Mouse (Mus musculus) hindbrain, embryonic 10.5 days (tissue): Measurements from ENCODE around the gene Rbfox2. TPM values are rescaled to one million over a fixed set of nuclear protein-coding genes. Genes with fewer than 3 reads are reported as not detected.

Experiments
- DNase-seq: peaks from one replicate; pipeline ENCODE4 v3.0.0-alpha.2; 2017; ENCODE audit warnings: low spot score
- H3K27ac ChIP-seq: fragments of 300-500 bp; sonication (generic); 2 replicates; pipeline ENCODE4 v1.5.1; 2016; ENCODE audit warnings: mild to moderate bottlenecking, moderate library complexity
- H3K27me3 ChIP-seq: fragments of 300-500 bp; sonication (generic); 2 replicates; pipeline ENCODE4 v1.6.1; 2016; ENCODE audit warnings: mild to moderate bottlenecking; ENCODE audit not compliant: poor library complexity, insufficient read depth, severe bottlenecking
- H3K36me3 ChIP-seq: fragments of 300-500 bp; sonication (generic); 2 replicates; pipeline ENCODE4 v1.6.1; 2016; ENCODE audit warnings: mild to moderate bottlenecking, moderate library complexity
- H3K4me1 ChIP-seq: fragments of 300-500 bp; sonication (generic); replicated peaks from 2 replicates; pipeline ENCODE4 v1.6.1; 2016; ENCODE audit warnings: mild to moderate bottlenecking
- H3K4me3 ChIP-seq: fragments of 300-500 bp; sonication (generic); 2 replicates; pipeline ENCODE4 v1.5.1; 2016; ENCODE audit warnings: mild to moderate bottlenecking, moderate library complexity
- H3K9me3 ChIP-seq: fragments of 300-500 bp; sonication (generic); 2 replicates; pipeline ENCODE4 v1.6.1; 2016; ENCODE audit warnings: mild to moderate bottlenecking, moderate library complexity
- WGBS: fragments of 180-500 bp; shearing (Covaris S2); methylation state at CpG from one replicate; pipeline ENCODE4 v1.1.7; 2016; 5-methylcytosine and 5-hydroxymethylcytosine counted together
- polyA plus RNA-seq: library from polyadenylated mRNA; unstranded; fragments of >200 nt; fragmentation: Nextera tagmentation; extraction: Ambion mirVana; gene quantifications from 2 replicates; pipeline ENCODE4 v1.2.1, GENCODE M21; 2016

Gene Rbfox2
- polyA plus RNA-seq, 1 experiment from 2014 or later = 77.8 TPM

DNA sequence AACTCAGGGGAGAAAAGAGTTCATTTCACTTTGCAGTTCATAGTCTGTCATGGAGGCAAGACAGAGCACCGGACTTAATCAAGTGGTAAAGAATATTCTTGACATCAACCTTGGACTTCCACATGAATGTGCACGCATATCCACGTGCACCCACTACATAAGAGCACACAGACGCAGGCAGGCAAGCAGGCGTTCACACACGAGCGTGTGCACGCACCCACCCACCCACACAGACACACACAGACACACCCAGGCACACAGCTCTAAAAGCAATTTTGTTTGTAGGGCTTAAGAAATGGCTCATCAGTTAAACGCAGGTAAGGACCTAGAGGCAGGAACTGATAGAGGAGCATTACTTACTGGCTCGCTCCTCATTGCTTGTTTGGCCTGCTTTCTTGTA, 172.3 kb downstream of the Rbfox2 start:
- no peak for DNase-seq
- H3K9me3 ChIP-seq = peaks cover 7% of the 10 kb centered on the region
- no peak overlapping the region for H3K4me3 ChIP-seq
- 97% methylated on average over 10 of the region's 10 CpGs for WGBS
- peaks cover 63% of the 10 kb centered on the region for H3K36me3 ChIP-seq
- H3K27me3 ChIP-seq = no peaks in the 10 kb centered on the region
- H3K4me1 ChIP-seq = peaks cover 6% of the 10 kb centered on the region
- no peak overlapping the region for H3K27ac ChIP-seq

DNA sequence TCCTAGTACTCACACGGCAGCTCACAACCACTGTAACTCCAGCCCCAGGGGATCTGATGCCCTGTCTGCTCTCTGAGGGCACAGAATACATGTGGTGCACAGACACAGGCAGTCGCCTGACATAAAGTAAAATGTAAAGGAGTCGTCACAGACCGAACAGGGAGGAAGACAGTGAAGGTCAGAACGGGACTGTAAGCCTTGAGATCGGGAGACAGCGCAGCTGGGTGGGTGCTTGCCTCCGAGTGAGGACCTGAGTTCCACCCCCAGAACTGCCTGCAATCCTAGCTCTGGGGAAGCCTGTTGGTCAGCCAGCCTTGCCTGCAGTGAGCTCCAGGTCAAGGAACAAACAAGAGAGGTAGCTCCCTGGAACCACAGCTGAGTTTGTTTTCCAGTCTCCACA, 177.7 kb downstream of the Rbfox2 start:
- 85% methylated on average over 8 of the region's 8 CpGs for WGBS
- no peak overlapping the region for H3K4me3 ChIP-seq
- DNase-seq = no peak
- no peaks in the 10 kb centered on the region for H3K4me1 ChIP-seq
- H3K36me3 ChIP-seq = peaks cover 68% of the 10 kb centered on the region
- H3K27ac ChIP-seq = no peak overlapping the region
- no peaks in the 10 kb centered on the region for H3K27me3 ChIP-seq
- H3K9me3 ChIP-seq = no peaks in the 10 kb centered on the region

DNA sequence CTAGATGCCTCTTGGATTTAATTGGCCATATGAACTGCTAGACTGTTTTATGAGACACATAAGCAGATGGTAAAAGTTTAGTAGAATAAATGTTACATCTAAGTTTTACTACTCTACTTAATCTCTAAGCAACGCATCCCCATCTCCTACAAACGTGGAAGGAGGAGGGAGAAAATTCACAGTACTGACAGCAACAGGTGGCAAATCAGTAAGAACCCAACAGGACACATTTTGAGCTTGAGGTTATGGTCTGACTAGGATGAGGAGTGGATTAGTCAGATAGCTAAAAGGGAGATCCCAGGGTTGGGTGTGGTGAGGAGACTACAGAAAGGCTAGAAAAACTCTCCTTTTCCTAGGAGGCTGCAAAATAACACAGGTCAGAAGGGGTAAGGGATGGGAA, 179.1 kb downstream of the Rbfox2 start:
- Histone ChIP-seq H3K9me3 (no peaks in the 10 kb centered on the region), H3K4me1 (no peaks in the 10 kb centered on the region), H3K27me3 (no peaks in the 10 kb centered on the region), H3K4me3 (no peak overlapping the region), H3K27ac (no peak overlapping the region), H3K36me3 (peaks cover 57% of the 10 kb centered on the region)
- WGBS = 94% methylated on average over 2 of the region's 2 CpGs
- no peak for DNase-seq

DNA sequence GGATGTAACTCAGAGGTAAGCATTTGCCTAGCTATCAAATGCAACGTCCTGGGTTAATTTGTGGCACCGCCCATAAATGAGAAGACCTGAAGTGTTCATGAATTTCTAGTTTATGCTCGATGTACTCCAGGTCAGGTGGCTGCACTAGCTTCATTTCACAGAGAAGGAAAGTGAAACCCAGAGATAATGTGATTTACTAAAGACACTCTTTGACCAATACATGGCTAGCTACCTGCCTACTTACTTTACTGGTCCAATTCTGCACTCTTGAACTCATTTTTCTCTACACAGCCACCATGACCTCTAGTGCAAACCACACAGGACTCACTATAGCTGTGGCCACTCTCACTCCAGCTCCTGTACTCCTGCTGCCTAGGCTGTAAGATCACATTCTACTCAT, 180.1 kb downstream of the Rbfox2 start:
- no peaks in the 10 kb centered on the region for H3K27me3 ChIP-seq
- 93% methylated on average over 3 of the region's 3 CpGs for WGBS

DNA sequence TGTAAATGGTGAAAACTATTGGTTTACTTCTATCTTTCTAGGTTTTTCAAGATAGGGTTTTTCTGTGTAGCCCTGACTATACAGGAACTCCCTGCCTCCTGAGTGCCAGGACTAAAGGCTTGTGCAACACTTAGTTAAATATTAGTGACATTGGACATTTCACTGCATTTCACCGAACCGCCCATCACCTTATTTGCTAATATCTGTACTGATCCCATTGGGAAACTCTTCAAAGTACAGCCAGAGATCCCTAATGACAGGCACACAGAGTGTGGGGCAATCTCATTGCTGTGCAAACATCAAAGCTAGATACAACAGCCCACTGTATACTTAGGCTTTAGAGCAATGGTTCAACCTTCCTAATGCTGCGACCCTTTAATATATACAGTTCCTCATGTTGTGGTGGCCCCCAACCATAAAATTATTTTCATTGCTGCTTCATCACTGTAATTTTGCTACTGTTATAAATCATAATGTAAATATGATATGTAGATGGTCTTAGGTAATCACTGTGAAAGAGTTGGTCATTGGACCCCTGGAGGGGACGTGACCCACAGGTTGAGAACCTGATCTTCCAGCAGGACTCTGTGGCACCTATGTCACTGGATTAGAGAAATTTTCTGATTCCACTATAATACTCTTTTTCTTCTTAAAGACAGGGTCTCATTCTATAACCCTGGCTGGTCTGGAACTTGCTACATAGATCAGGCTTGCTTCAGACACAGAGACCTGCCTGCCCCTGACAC, 182.3 kb downstream of the Rbfox2 start:
- no peak for DNase-seq
- H3K27ac ChIP-seq = no peak overlapping the region
- no peak overlapping the region for H3K4me3 ChIP-seq
- H3K36me3 ChIP-seq = peaks cover 33% of the 10 kb centered on the region
- H3K27me3 ChIP-seq = no peaks in the 10 kb centered on the region
- H3K4me1 ChIP-seq = peaks cover 4% of the 10 kb centered on the region; the same call in 1 of the 2 replicates
- WGBS = 96% methylated on average over 4 of the region's 4 CpGs
- no peaks in the 10 kb centered on the region for H3K9me3 ChIP-seq

More for the DNA sequence above, 180.1 kb downstream of the Rbfox2 start:
- Histone ChIP-seq H3K4me1 (no peaks in the 10 kb centered on the region), H3K36me3 (peaks cover 46% of the 10 kb centered on the region), H3K27ac (no peak overlapping the region), H3K4me3 (no peak overlapping the region), H3K9me3 (no peaks in the 10 kb centered on the region)
- DNase-seq = no peak

DNA sequence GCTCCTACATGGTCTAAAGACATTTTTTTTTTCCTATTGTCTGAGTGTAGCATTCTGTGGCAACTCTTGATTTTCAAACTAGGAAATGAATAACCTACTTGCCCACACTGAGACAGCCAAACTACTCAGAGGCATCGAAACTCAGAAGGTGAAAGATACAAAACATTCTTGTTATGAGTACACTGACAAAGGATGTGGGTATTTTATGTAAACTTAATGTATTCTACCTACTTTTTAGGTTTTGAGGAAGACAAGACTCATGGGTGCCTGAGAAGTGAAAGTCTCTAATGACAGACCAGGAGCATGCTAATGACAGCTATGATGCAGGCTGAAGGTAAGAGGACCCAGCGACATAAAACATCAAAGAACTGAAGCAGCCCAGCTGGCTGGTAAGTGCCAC, 184.0 kb downstream of the Rbfox2 start:
- H3K9me3 ChIP-seq = no peaks in the 10 kb centered on the region
- peaks cover 14% of the 10 kb centered on the region for H3K4me1 ChIP-seq
- no peak overlapping the region for H3K27ac ChIP-seq
- WGBS = 90% methylated on average over 2 of the region's 2 CpGs
- H3K4me3 ChIP-seq = no peak overlapping the region
- H3K36me3 ChIP-seq = peaks cover 17% of the 10 kb centered on the region
- DNase-seq = no peak
- H3K27me3 ChIP-seq = no peaks in the 10 kb centered on the region

DNA sequence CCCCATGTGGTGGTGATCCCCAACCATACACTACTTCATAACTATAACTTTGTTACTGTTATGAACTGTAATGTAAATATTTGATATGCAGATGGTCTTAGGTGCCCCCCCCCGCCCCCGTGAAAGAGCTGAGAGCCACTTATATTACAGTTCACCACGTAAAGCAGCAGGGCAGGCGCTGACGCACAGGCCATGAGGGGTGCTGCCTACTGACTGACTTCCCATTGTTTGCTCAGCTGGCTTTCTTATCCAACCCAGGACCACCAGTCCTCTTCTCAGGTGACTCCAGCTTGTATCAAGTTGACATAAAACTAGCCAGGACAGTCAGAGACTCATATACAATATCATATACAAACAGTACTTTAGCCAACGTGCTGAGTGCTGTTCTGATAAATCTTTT, 184.6 kb downstream of the Rbfox2 start:
- WGBS = 71% methylated on average over 6 of the region's 6 CpGs
- no peak for DNase-seq
- peaks cover 13% of the 10 kb centered on the region for H3K36me3 ChIP-seq

DNA sequence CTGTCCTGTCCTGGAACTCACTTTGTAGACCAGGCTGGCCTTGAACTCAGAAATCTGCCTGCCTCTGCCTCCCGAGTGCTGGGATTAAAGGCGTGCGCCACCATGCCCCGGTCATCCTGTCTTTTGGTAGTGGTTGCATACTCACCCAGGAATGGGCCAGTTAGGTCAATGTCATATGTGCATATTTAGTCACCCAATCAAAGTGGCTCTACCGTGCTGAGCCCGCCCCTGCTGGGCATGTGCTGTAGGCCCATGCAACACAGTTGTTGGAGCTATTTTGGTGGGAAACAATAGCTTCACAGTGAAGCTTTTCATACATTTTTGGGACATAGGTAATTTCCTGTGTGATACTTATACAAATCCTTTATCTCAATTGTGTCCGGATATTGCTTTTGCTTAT, 187.1 kb downstream of the Rbfox2 start:
- H3K36me3 ChIP-seq = peaks cover 26% of the 10 kb centered on the region
- no peak overlapping the region for H3K27ac ChIP-seq
- H3K4me1 ChIP-seq = peaks cover 34% of the 10 kb centered on the region
- no peaks in the 10 kb centered on the region for H3K27me3 ChIP-seq
- WGBS = 94% methylated on average over 7 of the region's 7 CpGs
- no peak for DNase-seq
- H3K9me3 ChIP-seq = no peaks in the 10 kb centered on the region
- H3K4me3 ChIP-seq = no peak overlapping the region

More for the DNA sequence above, 184.6 kb downstream of the Rbfox2 start:
- Histone ChIP-seq H3K9me3 (no peaks in the 10 kb centered on the region), H3K4me1 (peaks cover 20% of the 10 kb centered on the region), H3K27me3 (no peaks in the 10 kb centered on the region), H3K4me3 (no peak overlapping the region), H3K27ac (no peak overlapping the region)

DNA sequence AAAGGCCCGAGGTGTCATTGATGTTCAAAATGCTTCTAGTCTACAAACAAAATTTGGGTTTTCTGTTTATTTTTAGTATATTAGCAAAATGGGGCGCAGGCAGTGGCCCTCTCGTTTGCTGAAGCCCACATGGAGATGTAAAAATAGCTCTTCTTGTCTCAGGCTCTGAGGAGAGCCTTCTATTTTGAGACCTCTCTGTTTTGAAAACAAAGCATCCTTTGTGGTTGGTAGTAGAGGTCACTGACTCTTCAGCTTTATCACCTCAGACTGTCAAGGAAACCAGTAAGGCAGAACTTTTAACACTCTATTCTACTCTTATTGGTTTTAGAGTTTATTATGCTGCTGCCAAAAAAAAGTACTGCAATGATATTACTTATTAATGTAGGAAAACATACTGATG, 189.6 kb downstream of the Rbfox2 start:
- no peaks in the 10 kb centered on the region for H3K9me3 ChIP-seq
- H3K4me3 ChIP-seq = no peak overlapping the region
- H3K27me3 ChIP-seq = no peaks in the 10 kb centered on the region
- DNase-seq = no peak
- H3K4me1 ChIP-seq = peaks cover 39% of the 10 kb centered on the region
- H3K36me3 ChIP-seq = peaks cover 43% of the 10 kb centered on the region
- H3K27ac ChIP-seq = no peak overlapping the region
- 24% methylated on average over 3 of the region's 3 CpGs for WGBS

DNA sequence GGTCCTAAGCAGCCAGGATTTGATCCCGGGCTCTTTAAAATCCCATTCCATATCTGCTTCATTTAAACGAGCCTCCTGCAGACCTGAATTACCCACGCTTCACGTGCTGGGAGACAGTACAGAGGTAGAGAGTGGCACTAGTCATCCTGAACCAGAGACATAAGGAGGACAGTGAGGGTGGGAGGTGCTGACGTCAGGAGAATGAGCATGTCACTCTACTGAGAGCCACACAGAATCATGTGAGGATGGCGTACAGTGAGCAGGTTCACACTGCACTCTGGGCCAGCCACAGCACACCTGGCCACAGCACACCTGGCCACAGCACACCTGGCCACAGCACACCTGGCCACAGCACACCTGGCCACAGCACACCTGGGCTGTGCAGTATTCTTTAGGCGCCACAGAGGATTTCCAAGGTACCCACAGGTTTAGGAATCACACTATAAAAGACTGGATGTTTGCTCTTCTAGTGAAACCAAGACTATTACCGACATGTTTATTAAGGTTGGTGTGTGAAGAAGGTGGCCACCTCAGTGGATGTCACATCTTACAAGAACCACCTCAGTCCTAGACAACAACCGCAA, 190.6 kb downstream of the Rbfox2 start:
- peaks cover 39% of the 10 kb centered on the region for H3K4me1 ChIP-seq
- H3K9me3 ChIP-seq = no peaks in the 10 kb centered on the region
- H3K27ac ChIP-seq = no peak overlapping the region
- DNase-seq = no peak
- H3K4me3 ChIP-seq = no peak overlapping the region
- H3K36me3 ChIP-seq = peaks cover 49% of the 10 kb centered on the region
- no peaks in the 10 kb centered on the region for H3K27me3 ChIP-seq
- WGBS = 91% methylated on average over 9 of the region's 9 CpGs

DNA sequence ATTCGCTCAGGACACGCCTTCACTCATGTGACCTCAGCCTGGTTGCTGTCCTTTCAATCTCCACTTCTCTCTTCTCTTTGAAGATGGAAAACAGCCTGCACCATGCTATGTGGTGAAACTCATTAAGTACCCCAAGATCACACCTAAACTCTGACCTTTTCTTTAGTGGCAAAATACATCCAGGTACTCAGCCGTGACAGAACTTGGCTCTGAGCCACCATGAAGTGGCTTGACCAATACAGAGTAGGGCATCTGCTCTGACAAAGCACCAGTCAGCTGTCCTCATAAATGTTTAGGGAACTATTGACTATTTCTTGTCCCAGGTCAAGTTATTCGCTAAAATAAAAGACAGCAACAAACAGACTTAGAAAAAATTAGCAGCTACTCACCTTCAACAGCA, 191.3 kb downstream of the Rbfox2 start:
- no peaks in the 10 kb centered on the region for H3K9me3 ChIP-seq
- H3K4me1 ChIP-seq = peaks cover 35% of the 10 kb centered on the region
- DNase-seq = no peak
- H3K27me3 ChIP-seq = no peaks in the 10 kb centered on the region
- WGBS = 87% methylated on average over 4 of the region's 4 CpGs
- no peak overlapping the region for H3K27ac ChIP-seq
- H3K36me3 ChIP-seq = peaks cover 46% of the 10 kb centered on the region
- H3K4me3 ChIP-seq = no peak overlapping the region

DNA sequence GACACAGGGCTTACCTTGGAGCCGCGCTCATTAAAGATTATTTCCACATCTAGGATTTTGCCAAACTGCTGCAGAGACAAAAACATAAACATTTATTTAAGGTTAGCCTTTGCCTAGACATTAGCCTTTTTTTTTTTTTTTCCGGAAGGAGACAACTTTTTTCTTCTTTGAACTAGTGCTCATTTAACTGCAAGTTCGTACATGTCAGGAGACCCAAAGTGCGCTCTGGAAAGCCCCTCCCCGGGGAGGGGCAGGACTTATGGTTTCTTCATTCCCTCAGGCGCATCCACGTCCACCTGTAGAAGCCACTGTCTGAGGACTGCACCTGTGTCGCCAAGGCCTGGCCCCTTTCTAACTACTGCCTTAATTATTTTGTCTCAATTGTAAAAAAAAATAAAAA, 193.2 kb downstream of the Rbfox2 start:
- H3K4me1 ChIP-seq = peaks cover 32% of the 10 kb centered on the region
- WGBS = 93% methylated on average over 9 of the region's 9 CpGs
- no peaks in the 10 kb centered on the region for H3K27me3 ChIP-seq
- H3K27ac ChIP-seq = no peak overlapping the region
- H3K4me3 ChIP-seq = no peak overlapping the region
- H3K9me3 ChIP-seq = no peaks in the 10 kb centered on the region
- DNase-seq = no peak
- H3K36me3 ChIP-seq = peaks cover 48% of the 10 kb centered on the region

DNA sequence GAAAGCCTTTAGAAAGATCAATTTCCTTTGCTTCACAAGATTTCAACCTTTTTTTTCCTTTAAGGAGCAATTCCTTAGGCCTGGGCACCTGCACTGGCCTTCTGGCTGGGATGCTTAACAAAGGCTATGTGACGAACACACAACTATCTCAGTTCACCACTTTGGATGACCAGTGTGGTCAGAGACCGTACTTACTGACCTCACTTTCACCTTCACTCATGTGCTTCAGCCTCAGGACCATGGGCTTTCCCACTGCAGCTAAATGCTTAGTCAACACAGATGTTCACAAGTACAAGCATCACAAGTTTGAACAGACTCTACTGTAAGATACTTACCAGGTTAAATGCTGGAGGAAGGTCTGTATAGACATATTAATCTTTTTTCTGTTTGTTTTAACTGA, 194.4 kb downstream of the Rbfox2 start:
- 89% methylated on average over 2 of the region's 2 CpGs for WGBS
- H3K4me3 ChIP-seq = no peak overlapping the region
- H3K36me3 ChIP-seq = peaks cover 56% of the 10 kb centered on the region
- DNase-seq = no peak
- H3K27ac ChIP-seq = no peak overlapping the region
- no peaks in the 10 kb centered on the region for H3K9me3 ChIP-seq
- no peaks in the 10 kb centered on the region for H3K27me3 ChIP-seq
- peaks cover 20% of the 10 kb centered on the region for H3K4me1 ChIP-seq
